8 mouse cellular contexts compared by ENCODE assay signal in the genomic region with DNA sequence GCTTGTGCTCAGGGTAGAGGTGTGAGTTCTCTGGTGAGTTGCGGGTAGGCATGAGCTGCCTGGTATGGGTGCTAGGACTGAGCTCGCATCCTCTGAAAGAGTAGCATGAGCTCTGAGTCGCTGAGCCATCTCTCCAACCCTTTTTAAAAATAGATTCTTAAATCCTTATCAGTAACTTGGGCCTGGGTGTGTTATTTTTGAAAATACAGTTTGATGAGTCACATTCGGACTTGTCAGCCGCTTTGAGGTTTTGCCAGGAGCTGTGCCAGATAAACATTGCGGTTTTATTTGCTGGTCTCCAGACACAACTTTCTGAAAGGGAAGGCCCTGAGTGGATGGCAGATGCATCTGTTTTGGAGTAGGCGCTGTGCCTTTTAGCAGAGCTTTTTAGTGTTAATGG. TPM values are rescaled to one million over a fixed set of nuclear protein-coding genes. Genes with fewer than 3 reads are reported as not detected.
DNase-seq lines count a peak whose midpoint lies in the region; ATAC-seq lines count a peak whose summit lies in the region.

No protein-coding gene starts in this region.

- no peaks in the 10 kb centered on the region for H3K27me3 ChIP-seq in heart, embryonic 10.5 days (ENCODE audit: insufficient read depth, poor library complexity, severe bottlenecking)
- H3K27me3 ChIP-seq in liver, embryonic 12.5 days (replicated peaks): no peaks in the 10 kb centered on the region
- no peaks in the 10 kb centered on the region for H3K27me3 ChIP-seq in forebrain, embryonic 16.5 days (replicated peaks; ENCODE audit: control insufficient read depth, insufficient read depth, low read length)

- peak overlapping the region; percentile 96 for H3K9ac ChIP-seq in liver, embryonic 12.5 days
- no peak overlapping the region for H3K9ac ChIP-seq in forebrain, embryonic 16.5 days (replicated peaks; ENCODE audit: low read depth, low read length)

- no peaks in the 10 kb centered on the region for H3K9me3 ChIP-seq in heart, embryonic 10.5 days
- no peaks in the 10 kb centered on the region for H3K9me3 ChIP-seq in liver, embryonic 12.5 days (replicated peaks)
- no peaks in the 10 kb centered on the region for H3K9me3 ChIP-seq in forebrain, embryonic 16.5 days (ENCODE audit: control insufficient read depth, low read length)

- peak; percentile 55 for ATAC-seq in liver, embryonic 12.5 days
- ATAC-seq in forebrain, embryonic 16.5 days: no peak

- peak overlapping the region; percentile 14; the same call in 1 of the 2 replicates for H3K27ac ChIP-seq in heart, embryonic 10.5 days
- H3K27ac ChIP-seq in liver, embryonic 12.5 days: peak overlapping the region; percentile 98
- H3K27ac ChIP-seq in forebrain, embryonic 16.5 days (ENCODE audit: low read length): no peak overlapping the region

- H3K4me1 ChIP-seq in heart, embryonic 10.5 days: peaks cover 76% of the 10 kb centered on the region
- H3K4me1 ChIP-seq in liver, embryonic 12.5 days: peaks cover 87% of the 10 kb centered on the region
- peaks cover 23% of the 10 kb centered on the region for H3K4me1 ChIP-seq in forebrain, embryonic 16.5 days (replicated peaks; ENCODE audit: control insufficient read depth, insufficient read depth, low read length)

- 25% methylated on average over 7 of the region's 7 CpGs for WGBS in heart, embryonic 10.5 days
- WGBS in liver, embryonic 12.5 days (ENCODE audit: insufficient replicate concordance): 13% methylated on average over 7 of the region's 7 CpGs
- WGBS in forebrain, embryonic 16.5 days: 85% methylated on average over 7 of the region's 7 CpGs

- peak; percentile 37 to 71 for DNase-seq in layer of hippocampus, adult 18-20 months (ENCODE audit: low spot score in 2 of 2)
- DNase-seq in layer of hippocampus, adult 9-10 months (ENCODE audit: low spot score): no peak
- peak; percentile 91 for DNase-seq in adrenal gland, adult 2 months
- peak; percentile 83 for DNase-seq in heart, embryonic 10.5 days (ENCODE audit: low spot score)
- DNase-seq in spleen, postnatal 36 days (ENCODE audit: low spot score in 2 of 2): peak; percentile 61 to 71
- no peak for DNase-seq in yolk sac, embryonic 10.5 days (ENCODE audit: low spot score)

- peaks cover 12% of the 10 kb centered on the region for H3K36me3 ChIP-seq in heart, embryonic 10.5 days
- H3K36me3 ChIP-seq in liver, embryonic 12.5 days: peaks cover 27% of the 10 kb centered on the region
- no peaks in the 10 kb centered on the region for H3K36me3 ChIP-seq in forebrain, embryonic 16.5 days (ENCODE audit: control insufficient read depth, insufficient read depth)

- peak overlapping the region; percentile 79 for H3K4me2 ChIP-seq in liver, embryonic 12.5 days
- H3K4me2 ChIP-seq in forebrain, embryonic 16.5 days (ENCODE audit: low read length): no peak overlapping the region

- H3K4me3 ChIP-seq in heart, embryonic 10.5 days: peak overlapping the region; percentile 10; the same call in 1 of the 2 replicates
- peak overlapping the region; percentile 86 for H3K4me3 ChIP-seq in liver, embryonic 12.5 days
- no peak overlapping the region for H3K4me3 ChIP-seq in forebrain, embryonic 16.5 days (replicated peaks; ENCODE audit: low read length)

RNA-seq across cellular contexts. Expression of a gene that starts 51.2 kb away (rescaled TPM):
- total RNA-seq in layer of hippocampus, adult 18-20 months (2021): 1 to 10 TPM; 3.2 to 3.9 TPM
- under 1 TPM; 0.35 to 0.45 TPM for total RNA-seq in adrenal gland, adult 2 months (2021)
- polyA plus RNA-seq in adrenal gland, adult 2 months (2012; rRNA removed): 0.76 and 1.4 TPM in 2 replicates
- 2.9 and 3.3 TPM in 2 replicates for polyA plus RNA-seq in heart, embryonic 10.5 days (2016; fragmentation: Nextera tagmentation; extraction: Ambion mirVana)
- 0.23 and 0.25 TPM in 2 replicates for polyA plus RNA-seq in liver, embryonic 12.5 days (2016; fragmentation: Nextera tagmentation; extraction: Ambion mirVana)
- polyA plus RNA-seq in forebrain, embryonic 16.5 days (2015; fragmentation: Nextera tagmentation; extraction: Ambion mirVana): 4.6 and 5.6 TPM in 2 replicates

Comparison
In these comparisons a context has a peak if more than half of its experiments do, and no peak if none do; other contexts are left out.
1. DNase-seq: peak in layer of hippocampus, adult 18-20 months (2 of 2), adrenal gland, adult 2 months (single experiment), heart, embryonic 10.5 days (single experiment) and spleen, postnatal 36 days (2 of 2); none in layer of hippocampus, adult 9-10 months (single experiment) and yolk sac, embryonic 10.5 days (single experiment).